Mouse (Mus musculus) lung, embryonic 16.5 days (tissue): ENCODE data around the gene Slu7. TPM values are rescaled to one million over a fixed set of nuclear protein-coding genes. Genes with fewer than 3 reads are reported as not detected.

ENCODE experiments used
- ATAC-seq: fragments of 200-750 bp; cut with Nextera tagmentation; 2 replicates; pipeline ENCODE4 v1.8.0; 2017; ENCODE audit warnings: low read depth, mild to moderate bottlenecking, moderate library complexity
- H3K27ac ChIP-seq: fragments of 300-500 bp; sonication (generic); 2 replicates; pipeline ENCODE4 v1.5.1; 2014; ENCODE audit warnings: mild to moderate bottlenecking, control low read depth, low read length
- H3K27me3 ChIP-seq: fragments of 300-500 bp; sonication (generic); 2 replicates; pipeline ENCODE4 v1.6.1; 2014; ENCODE audit warnings: low read depth, low read length, mixed read lengths; ENCODE audit not compliant: control insufficient read depth, insufficient read depth
- H3K36me3 ChIP-seq: fragments of 300-500 bp; sonication (generic); 2 replicates; pipeline ENCODE4 v1.6.1; 2014; ENCODE audit warnings: low read length; ENCODE audit not compliant: control insufficient read depth, insufficient read depth
- H3K4me1 ChIP-seq: fragments of 300-500 bp; sonication (generic); replicated peaks from 2 replicates; pipeline ENCODE4 v1.6.1; 2014; ENCODE audit warnings: low read length, mixed read lengths; ENCODE audit not compliant: control insufficient read depth, insufficient read depth
- H3K4me2 ChIP-seq: fragments of 300-500 bp; sonication (generic); 2 replicates; pipeline ENCODE4 v1.6.1; 2014; ENCODE audit warnings: low read depth, low read length, control low read depth
- H3K4me3 ChIP-seq: fragments of 300-500 bp; sonication (generic); 2 replicates; pipeline ENCODE4 v1.5.1; 2014; ENCODE audit warnings: mild to moderate bottlenecking, low read length, control low read depth
- H3K9ac ChIP-seq: fragments of 300-500 bp; sonication (generic); 2 replicates; pipeline ENCODE4 v1.6.1; 2014; ENCODE audit warnings: low read length, control low read depth
- H3K9me3 ChIP-seq: fragments of 300-500 bp; sonication (generic); 2 replicates; pipeline ENCODE4 v1.6.1; 2016; ENCODE audit warnings: low read length; ENCODE audit not compliant: control insufficient read depth
- WGBS: fragments of 180-500 bp; shearing (Covaris S2); extraction: QIAGEN DNeasy Blood & Tissue Kit; methylation state at CpG from one replicate; pipeline ENCODE4 v1.1.7; 2014; 5-methylcytosine and 5-hydroxymethylcytosine counted together
- polyA plus RNA-seq: library from polyadenylated mRNA; unstranded; fragments of >200 nt; fragmentation: Nextera tagmentation; extraction: Ambion mirVana; gene quantifications from 2 replicates; pipeline ENCODE4 v1.2.1, GENCODE M21; 2015

Slu7 gene
- polyA plus RNA-seq, 1 experiment from 2014 or later, result 58.0 TPM

- no peak overlapping the region for H3K9ac ChIP-seq
- no peak overlapping the region for H3K4me3 ChIP-seq
- H3K4me1 ChIP-seq, result no peaks in the 10 kb centered on the region
- H3K9me3 ChIP-seq, result no peaks in the 10 kb centered on the region
- H3K4me2 ChIP-seq, result no peak overlapping the region
- ATAC-seq, result no peak
- 64% methylated on average over 2 of the region's 2 CpGs for WGBS
- peaks cover 21% of the 10 kb centered on the region for H3K36me3 ChIP-seq
- no peaks in the 10 kb centered on the region for H3K27me3 ChIP-seq
- no peak overlapping the region for H3K27ac ChIP-seq
These were observed 16.4 kb downstream of the Slu7 start for GRCm38 (mm10) chr11:43449916-43450315.

GRCm38 (mm10) chr11:43451322-43451721 is 17.8 kb downstream of the Slu7 start:
- 57% methylated on average over 4 of the region's 4 CpGs for WGBS
- Histone ChIP-seq H3K27me3 (no peaks in the 10 kb centered on the region), H3K27ac (no peak overlapping the region), H3K4me1 (no peaks in the 10 kb centered on the region), H3K9me3 (no peaks in the 10 kb centered on the region), H3K4me3 (no peak overlapping the region), H3K4me2 (no peak overlapping the region), H3K9ac (no peak overlapping the region), H3K36me3 (peaks cover 8% of the 10 kb centered on the region; the same call in 1 of the 2 replicates)
- ATAC-seq, result no peak

GRCm38 (mm10) chr11:43452266-43452665 is 18.7 kb downstream of the Slu7 start:
- Histone ChIP-seq H3K9me3 (no peaks in the 10 kb centered on the region), H3K4me3 (no peak overlapping the region), H3K4me1 (no peaks in the 10 kb centered on the region), H3K27me3 (no peaks in the 10 kb centered on the region), H3K27ac (no peak overlapping the region), H3K4me2 (no peak overlapping the region), H3K9ac (no peak overlapping the region), H3K36me3 (peaks cover 2% of the 10 kb centered on the region; the same call in 1 of the 2 replicates)
- 56% methylated on average over 2 of the region's 2 CpGs for WGBS
- ATAC-seq, result no peak

GRCm38 (mm10) chr11:43463204-43463603 is 29.7 kb downstream of the Slu7 start:
- Histone ChIP-seq H3K9ac (no peak overlapping the region), H3K4me1 (no peaks in the 10 kb centered on the region), H3K27ac (no peak overlapping the region), H3K4me2 (no peak overlapping the region), H3K27me3 (no peaks in the 10 kb centered on the region), H3K4me3 (no peak overlapping the region), H3K36me3 (no peaks in the 10 kb centered on the region), H3K9me3 (no peaks in the 10 kb centered on the region)
- no peak for ATAC-seq
- WGBS, result 91% methylated on average over 25 of the region's 25 CpGs

GRCm38 (mm10) chr11:43470118-43470517 is 36.6 kb downstream of the Slu7 start:
- H3K36me3 ChIP-seq, result no peaks in the 10 kb centered on the region
- H3K27me3 ChIP-seq, result no peaks in the 10 kb centered on the region
- peaks cover 14% of the 10 kb centered on the region for H3K4me1 ChIP-seq
- no peak overlapping the region for H3K4me2 ChIP-seq
- no peaks in the 10 kb centered on the region for H3K9me3 ChIP-seq
- no peak overlapping the region for H3K9ac ChIP-seq
- WGBS, result 22% methylated on average over 5 of the region's 5 CpGs
- ATAC-seq, result peak; percentile 42; the same call in 1 of the 2 replicates
- H3K27ac ChIP-seq, result peak overlapping the region; percentile 52
- no peak overlapping the region for H3K4me3 ChIP-seq

- no peaks in the 10 kb centered on the region for H3K9me3 ChIP-seq
- H3K4me2 ChIP-seq, result no peak overlapping the region
- WGBS, result 58% methylated on average over 6 of the region's 6 CpGs
- H3K9ac ChIP-seq, result no peak overlapping the region
- no peaks in the 10 kb centered on the region for H3K27me3 ChIP-seq
- H3K36me3 ChIP-seq, result no peaks in the 10 kb centered on the region
- H3K4me3 ChIP-seq, result no peak overlapping the region
- ATAC-seq, result 0 out of 2 replicates have a peak, but pooled peaks have one; percentile 13
- peaks cover 14% of the 10 kb centered on the region for H3K4me1 ChIP-seq
- H3K27ac ChIP-seq, result no peak overlapping the region
These were observed 37.6 kb downstream of the Slu7 start for GRCm38 (mm10) chr11:43470881-43471820.

- Histone ChIP-seq H3K36me3 (no peaks in the 10 kb centered on the region), H3K27ac (no peak overlapping the region)
These were observed 39.6 kb downstream of the Slu7 start for GRCm38 (mm10) chr11:43473115-43473514.

GRCm38 (mm10) chr11:43473635-43474224 is 40.2 kb downstream of the Slu7 start:
- Histone ChIP-seq H3K27me3 (no peaks in the 10 kb centered on the region), H3K27ac (no peak overlapping the region), H3K4me2 (peak overlapping the region; percentile 78), H3K9ac (peak overlapping the region; percentile 53), H3K36me3 (no peaks in the 10 kb centered on the region), H3K4me3 (peak overlapping the region; percentile 41), H3K9me3 (no peaks in the 10 kb centered on the region), H3K4me1 (peaks cover 14% of the 10 kb centered on the region)
- 44% methylated on average over 15 of the region's 15 CpGs for WGBS
- no peak; the same call in 1 of the 2 replicates for ATAC-seq

More at GRCm38 (mm10) chr11:43473115-43473514, 39.6 kb downstream of the Slu7 start:
- no peak overlapping the region for H3K4me2 ChIP-seq
- H3K4me3 ChIP-seq, result no peak overlapping the region
- H3K4me1 ChIP-seq, result peaks cover 14% of the 10 kb centered on the region
- WGBS, result 83% methylated on average over 1 of the region's 1 CpGs
- H3K9ac ChIP-seq, result no peak overlapping the region
- H3K27me3 ChIP-seq, result no peaks in the 10 kb centered on the region
- no peak for ATAC-seq
- H3K9me3 ChIP-seq, result no peaks in the 10 kb centered on the region

GRCm38 (mm10) chr11:43474225-43474774 is 40.8 kb downstream of the Slu7 start, which contains the start of gene C1qtnf2:
C1qtnf2 (plus strand) TSS chr11:43474276.
- peak within 1 kb of the TSS; percentile 53 for H3K9ac ChIP-seq
- H3K27me3 ChIP-seq, result no peaks in the 10 kb centered on the region
- no peaks in the 10 kb centered on the region for H3K36me3 ChIP-seq
- H3K4me2 ChIP-seq, result peak within 1 kb of the TSS; percentile 78
- peak within 1 kb of the TSS; percentile 41 for H3K4me3 ChIP-seq
- H3K27ac ChIP-seq, result no peak within 1 kb of the TSS
- H3K9me3 ChIP-seq, result no peaks in the 10 kb centered on the region
- WGBS, result 2% methylated on average over 24 of the region's 24 CpGs
- ATAC-seq, result peak; percentile 70
- H3K4me1 ChIP-seq, result peaks cover 14% of the 10 kb centered on the region
